Mouse (Mus musculus) liver, embryonic 12.5 days (tissue): Measurements from ENCODE around the gene Usp45. TPM values are rescaled to one million over a fixed set of nuclear protein-coding genes. Genes with fewer than 3 reads are reported as not detected.
A peak's percentile ranks its signal among the peaks of the same experiment; 100 is the strongest.

Experiments used
- ATAC-seq: fragments of 200-750 bp; cut with Nextera tagmentation; 2 replicates; pipeline ENCODE4 v1.8.0; 2017; ENCODE audit warnings: moderate number of reproducible peaks, mild to moderate bottlenecking, moderate library complexity
- H3K27ac ChIP-seq: fragments of 300-500 bp; sonication (generic); 2 replicates; pipeline ENCODE4 v1.5.1; 2016; ENCODE audit warnings: mild to moderate bottlenecking
- H3K27me3 ChIP-seq: fragments of 300-500 bp; sonication (generic); replicated peaks from 2 replicates; pipeline ENCODE4 v1.6.1; 2016; ENCODE audit warnings: mild to moderate bottlenecking, moderate library complexity
- H3K36me3 ChIP-seq: fragments of 300-500 bp; sonication (generic); 2 replicates; pipeline ENCODE4 v1.6.1; 2016; ENCODE audit warnings: mild to moderate bottlenecking, moderate library complexity
- H3K4me1 ChIP-seq: fragments of 300-500 bp; sonication (generic); 2 replicates; pipeline ENCODE4 v1.6.1; 2016
- H3K4me2 ChIP-seq: fragments of 300-500 bp; sonication (generic); 2 replicates; pipeline ENCODE4 v1.6.1; 2016; ENCODE audit warnings: mild to moderate bottlenecking, moderate library complexity
- H3K4me3 ChIP-seq: fragments of 300-500 bp; sonication (generic); 2 replicates; pipeline ENCODE4 v1.5.1; 2016; ENCODE audit warnings: mild to moderate bottlenecking, moderate library complexity
- H3K9ac ChIP-seq: fragments of 300-500 bp; sonication (generic); 2 replicates; pipeline ENCODE4 v1.6.1; 2016; ENCODE audit warnings: mild to moderate bottlenecking, moderate library complexity
- H3K9me3 ChIP-seq: fragments of 300-500 bp; sonication (generic); replicated peaks from 2 replicates; pipeline ENCODE4 v1.6.1; 2016; ENCODE audit warnings: mild to moderate bottlenecking, moderate library complexity
- WGBS: fragments of 180-500 bp; shearing (Covaris S2); methylation state at CpG from one replicate; pipeline ENCODE4 v1.1.7; 2016; ENCODE audit not compliant: insufficient replicate concordance; 5-methylcytosine and 5-hydroxymethylcytosine counted together
- polyA plus RNA-seq: library from polyadenylated mRNA; unstranded; fragments of >200 nt; fragmentation: Nextera tagmentation; extraction: Ambion mirVana; gene quantifications from 2 replicates; pipeline ENCODE4 v1.2.1, GENCODE M21; 2016

Usp45 gene
- polyA plus RNA-seq, 1 experiment from 2014 or later = 17.3 TPM

- H3K36me3 ChIP-seq = peaks cover 20% of the 10 kb centered on the region
- peak within 1 kb of the TSS; percentile 75 for H3K4me3 ChIP-seq
- H3K27ac ChIP-seq = peak within 1 kb of the TSS; percentile 91
- no peaks in the 10 kb centered on the region for H3K27me3 ChIP-seq
- peak within 1 kb of the TSS; percentile 76 for H3K9ac ChIP-seq
- peak; percentile 86 for ATAC-seq
- WGBS = under 1% methylated on average over 51 of the region's 51 CpGs
- H3K4me2 ChIP-seq = peak within 1 kb of the TSS; percentile 81
- no peaks in the 10 kb centered on the region for H3K9me3 ChIP-seq
- H3K4me1 ChIP-seq = peaks cover 21% of the 10 kb centered on the region
Observed at GRCm38 (mm10) chr4:21879565-21880220, 112.7 kb downstream of the Usp45 start, which contains the start of gene Coq3. TSS of gene Coq3 (plus strand) at chr4:21879673.

- Histone ChIP-seq H3K27ac (no peak overlapping the region), H3K27me3 (no peaks in the 10 kb centered on the region), H3K4me1 (peaks cover 21% of the 10 kb centered on the region), H3K9me3 (no peaks in the 10 kb centered on the region), H3K4me3 (no peak overlapping the region), H3K4me2 (peak overlapping the region; percentile 8; the same call in 1 of the 2 replicates), H3K36me3 (no peaks in the 10 kb centered on the region), H3K9ac (no peak overlapping the region)
- WGBS = 72% methylated on average over 6 of the region's 6 CpGs
- peak; percentile 63; the same call in 1 of the 2 replicates for ATAC-seq
Observed at GRCm38 (mm10) chr4:21882806-21883205, 115.8 kb downstream of the Usp45 start.

GRCm38 (mm10) chr4:21885831-21886230, 118.9 kb downstream of the Usp45 start:
- H3K9ac ChIP-seq = no peak overlapping the region
- no peak for ATAC-seq
- H3K36me3 ChIP-seq = no peaks in the 10 kb centered on the region
- H3K4me2 ChIP-seq = no peak overlapping the region
- no peaks in the 10 kb centered on the region for H3K9me3 ChIP-seq
- WGBS = 66% methylated on average over 8 of the region's 8 CpGs
- peaks cover 13% of the 10 kb centered on the region for H3K4me1 ChIP-seq
- no peaks in the 10 kb centered on the region for H3K27me3 ChIP-seq
- H3K27ac ChIP-seq = no peak overlapping the region
- H3K4me3 ChIP-seq = no peak overlapping the region

Other genes starting within 250 kb of the Usp45 start
- not detected in 2 replicates for gene Prdm13, start 81.2 kb upstream of the Usp45 start, polyA plus RNA-seq
- gene Ccnc, start 39.5 kb upstream of the Usp45 start, polyA plus RNA-seq = 27.1 and 29.1 TPM in 2 replicates
- 19.5 and 20.6 TPM in 2 replicates for gene Tstd3, start 56 bp downstream of the Usp45 start, polyA plus RNA-seq
- 59.2 and 59.4 TPM in 2 replicates for gene Pnisr, start 80.4 kb downstream of the Usp45 start, polyA plus RNA-seq
- gene Coq3, start 112.5 kb downstream of the Usp45 start, polyA plus RNA-seq = 11.6 and 12.4 TPM in 2 replicates
- 0.31 and 0.36 TPM in 2 replicates for gene Faxc, start 164.2 kb downstream of the Usp45 start, polyA plus RNA-seq